Mouse (Mus musculus): ENCODE data around the gene Sp1. TPM values are rescaled to one million over a fixed set of nuclear protein-coding genes. Genes with fewer than 3 reads are reported as not detected.

Gene Sp1
- total and polyA plus RNA-seq, 2 experiments from 2014 or later = 2.8 to 20.9 TPM

DNA sequence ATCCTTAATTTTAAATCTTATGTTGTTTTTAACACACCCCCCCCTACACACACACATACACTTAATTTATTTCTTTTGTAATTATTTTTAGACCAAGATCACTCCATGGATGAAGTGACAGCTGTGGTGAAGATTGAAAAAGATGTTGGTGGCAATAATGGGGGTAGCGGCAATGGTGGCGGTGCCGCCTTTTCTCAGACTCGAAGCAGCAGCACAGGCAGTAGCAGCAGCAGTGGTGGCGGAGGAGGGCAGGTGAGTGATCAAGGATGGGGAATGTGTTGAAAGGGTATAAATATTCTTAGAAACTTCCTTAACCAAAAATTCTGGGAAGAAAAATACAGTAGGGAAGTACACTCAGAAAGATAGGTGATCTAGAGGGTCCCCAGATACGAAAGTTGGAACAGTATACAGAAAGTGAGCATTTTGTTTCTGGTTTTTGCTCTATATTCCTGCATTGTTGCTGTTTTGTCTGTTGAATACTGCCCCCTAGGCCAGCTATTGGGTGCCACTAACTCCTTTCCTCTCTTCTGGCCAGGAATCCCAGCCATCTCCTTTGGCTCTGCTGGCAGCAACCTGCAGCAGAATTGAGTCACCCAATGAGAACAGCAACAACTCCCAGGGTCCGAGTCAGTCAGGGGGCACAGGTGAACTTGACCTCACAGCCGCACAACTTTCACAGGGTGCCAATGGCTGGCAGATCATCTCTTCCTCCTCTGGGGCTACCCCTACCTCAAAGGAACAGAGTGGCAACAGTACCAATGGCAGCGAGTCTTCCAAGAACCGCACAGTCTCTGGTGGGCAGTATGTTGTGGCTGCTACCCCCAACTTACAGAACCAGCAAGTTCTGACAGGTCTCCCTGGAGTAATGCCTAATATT, 2.0 kb downstream of the Sp1 start:
- no peak overlapping the region for H3K4me3 ChIP-seq (ENCODE audit: low read depth, low read length)
- H3K27ac ChIP-seq (ENCODE audit: low read depth, low read length) = no peak overlapping the region
- no peak overlapping the region for H3K9ac ChIP-seq (replicated peaks; ENCODE audit: low read length, poor library complexity, severe bottlenecking)
- peaks cover 21% of the 10 kb centered on the region for H3K36me3 ChIP-seq (ENCODE audit: insufficient read depth, low read length)
- H3K9me3 ChIP-seq (ENCODE audit: low read length) = no peaks in the 10 kb centered on the region
- H3K4me2 ChIP-seq (ENCODE audit: low read depth, low read length, poor library complexity, severe bottlenecking) = no peak overlapping the region
- WGBS = 94% methylated on average over 10 of the region's 10 CpGs
- ATAC-seq (ENCODE audit: low FRiP score) (no peak), DNase-seq (ENCODE audit: low spot score) (no peak)
- TF ChIP-seq CTCF (IDR thresholded peaks at IDR 0.05) = peak; percentile 19; the same call in 1 of the 2 replicates
- H3K27me3 ChIP-seq (ENCODE audit: insufficient read depth, low read length) = no peaks in the 10 kb centered on the region
- H3K4me1 ChIP-seq (ENCODE audit: insufficient read depth, low read length) = peaks cover 12% of the 10 kb centered on the region; the same call in 1 of the 2 replicates

- peaks cover 21% of the 10 kb centered on the region for H3K36me3 ChIP-seq (ENCODE audit: insufficient read depth, low read length)
- WGBS = 74% methylated on average over 2 of the region's 2 CpGs
- no peak for ATAC-seq (ENCODE audit: low FRiP score)
Observed at GRCm38 (mm10) chr15:102408558-102409130, 2.7 kb downstream of the Sp1 start.

GRCm38 (mm10) chr15:102409286-102409685, 3.3 kb downstream of the Sp1 start:
- peaks cover 21% of the 10 kb centered on the region for H3K36me3 ChIP-seq (ENCODE audit: insufficient read depth, low read length)
- no peak overlapping the region for H3K4me3 ChIP-seq (ENCODE audit: low read depth, low read length)
- no peak overlapping the region for H3K9ac ChIP-seq (replicated peaks; ENCODE audit: low read length, poor library complexity, severe bottlenecking)
- 91% methylated on average over 3 of the region's 3 CpGs for WGBS
- TF ChIP-seq CTCF (IDR thresholded peaks at IDR 0.05) = no peak
- H3K27ac ChIP-seq (ENCODE audit: low read depth, low read length) = no peak overlapping the region
- no peak overlapping the region for H3K4me2 ChIP-seq (ENCODE audit: low read depth, low read length, poor library complexity, severe bottlenecking)
- DNase-seq (ENCODE audit: low spot score) = no peak
- ATAC-seq (ENCODE audit: low FRiP score) = no peak
- no peaks in the 10 kb centered on the region for H3K9me3 ChIP-seq (ENCODE audit: low read length)
- H3K27me3 ChIP-seq (ENCODE audit: insufficient read depth, low read length) = no peaks in the 10 kb centered on the region
- peaks cover 12% of the 10 kb centered on the region; the same call in 1 of the 2 replicates for H3K4me1 ChIP-seq (ENCODE audit: insufficient read depth, low read length)

More at GRCm38 (mm10) chr15:102408558-102409130, 2.7 kb downstream of the Sp1 start:
- no peak overlapping the region for H3K4me2 ChIP-seq (ENCODE audit: low read depth, low read length, poor library complexity, severe bottlenecking)
- no peak overlapping the region for H3K27ac ChIP-seq (ENCODE audit: low read depth, low read length)
- peaks cover 12% of the 10 kb centered on the region; the same call in 1 of the 2 replicates for H3K4me1 ChIP-seq (ENCODE audit: insufficient read depth, low read length)
- no peaks in the 10 kb centered on the region for H3K27me3 ChIP-seq (ENCODE audit: insufficient read depth, low read length)
- no peaks in the 10 kb centered on the region for H3K9me3 ChIP-seq (ENCODE audit: low read length)
- no peak overlapping the region for H3K4me3 ChIP-seq (ENCODE audit: low read depth, low read length)
- H3K9ac ChIP-seq (replicated peaks; ENCODE audit: low read length, poor library complexity, severe bottlenecking) = no peak overlapping the region
- DNase-seq (ENCODE audit: low spot score) = no peak
- no peak for TF ChIP-seq CTCF (IDR thresholded peaks at IDR 0.05)

- Histone ChIP-seq H3K27ac (ENCODE audit: low read depth, low read length) (no peak overlapping the region), H3K4me2 (ENCODE audit: low read depth, low read length, poor library complexity, severe bottlenecking) (no peak overlapping the region), H3K4me1 (ENCODE audit: insufficient read depth, low read length) (peaks cover 12% of the 10 kb centered on the region; the same call in 1 of the 2 replicates), H3K9ac (replicated peaks; ENCODE audit: low read length, poor library complexity, severe bottlenecking) (no peak overlapping the region), H3K9me3 (ENCODE audit: low read length) (no peaks in the 10 kb centered on the region), H3K36me3 (ENCODE audit: insufficient read depth, low read length) (peaks cover 21% of the 10 kb centered on the region), H3K4me3 (ENCODE audit: low read depth, low read length) (no peak overlapping the region), H3K27me3 (ENCODE audit: insufficient read depth, low read length) (no peaks in the 10 kb centered on the region)
- WGBS = 92% methylated on average over 1 of the region's 1 CpGs
- no peak for TF ChIP-seq CTCF (IDR thresholded peaks at IDR 0.05)
- ATAC-seq (ENCODE audit: low FRiP score) (no peak), DNase-seq (ENCODE audit: low spot score) (no peak)
Observed at GRCm38 (mm10) chr15:102411077-102411476, 5.1 kb downstream of the Sp1 start.

GRCm38 (mm10) chr15:102413687-102414086, 7.7 kb downstream of the Sp1 start:
- peaks cover 12% of the 10 kb centered on the region for H3K36me3 ChIP-seq (ENCODE audit: insufficient read depth, low read length)
- H3K9me3 ChIP-seq (ENCODE audit: low read length) = no peaks in the 10 kb centered on the region
- peaks cover 4% of the 10 kb centered on the region; the same call in 1 of the 2 replicates for H3K4me1 ChIP-seq (ENCODE audit: insufficient read depth, low read length)
- H3K27me3 ChIP-seq (ENCODE audit: insufficient read depth, low read length) = no peaks in the 10 kb centered on the region
- DNase-seq (ENCODE audit: low spot score) = no peak
- H3K4me2 ChIP-seq (ENCODE audit: low read depth, low read length, poor library complexity, severe bottlenecking) = no peak overlapping the region
- TF ChIP-seq CTCF (IDR thresholded peaks at IDR 0.05) = no peak
- H3K9ac ChIP-seq (replicated peaks; ENCODE audit: low read length, poor library complexity, severe bottlenecking) = no peak overlapping the region
- no peak overlapping the region for H3K4me3 ChIP-seq (ENCODE audit: low read depth, low read length)
- ATAC-seq (ENCODE audit: low FRiP score) = no peak
- no peak overlapping the region for H3K27ac ChIP-seq (ENCODE audit: low read depth, low read length)

DNA sequence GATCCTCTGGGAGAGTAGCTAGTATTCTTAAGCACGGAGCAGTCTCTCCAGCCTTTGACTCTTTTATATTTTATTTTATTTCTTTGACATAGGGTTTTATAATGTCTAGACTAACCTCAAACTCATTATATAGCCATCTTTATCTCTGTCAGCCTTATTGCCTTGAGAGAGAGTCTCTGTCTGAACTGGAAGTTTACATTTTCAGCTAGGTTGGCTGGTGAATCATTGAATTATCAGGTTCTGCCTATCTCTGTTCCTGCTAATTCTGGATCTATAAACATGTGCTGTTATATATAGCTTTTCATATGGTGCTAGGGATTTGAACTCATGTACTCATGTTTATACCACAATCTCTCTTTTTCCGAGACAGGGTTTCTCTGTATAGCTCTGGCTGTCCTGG, 11.6 kb downstream of the Sp1 start:
- Histone ChIP-seq H3K4me3 (ENCODE audit: low read depth, low read length) (no peak overlapping the region), H3K9me3 (ENCODE audit: low read length) (no peaks in the 10 kb centered on the region), H3K36me3 (ENCODE audit: insufficient read depth, low read length) (no peaks in the 10 kb centered on the region), H3K4me1 (ENCODE audit: insufficient read depth, low read length) (no peaks in the 10 kb centered on the region), H3K27ac (ENCODE audit: low read depth, low read length) (no peak overlapping the region), H3K4me2 (ENCODE audit: low read depth, low read length, poor library complexity, severe bottlenecking) (no peak overlapping the region), H3K9ac (replicated peaks; ENCODE audit: low read length, poor library complexity, severe bottlenecking) (no peak overlapping the region), H3K27me3 (ENCODE audit: insufficient read depth, low read length) (no peaks in the 10 kb centered on the region)
- TF ChIP-seq CTCF (IDR thresholded peaks at IDR 0.05) = no peak
- ATAC-seq (ENCODE audit: low FRiP score) (no peak), DNase-seq (ENCODE audit: low spot score) (no peak)
- 90% methylated on average over 2 of the region's 2 CpGs for WGBS

All from midbrain, postnatal 0 days (tissue).